Mouse (Mus musculus): Measurements from ENCODE around the gene Magi3. TPM values are rescaled to one million over a fixed set of nuclear protein-coding genes. Genes with fewer than 3 reads are reported as not detected.

The Magi3 gene
- total and polyA plus RNA-seq, 3 experiments, result 4.7 to 25.9 (median 17.9) TPM

DNA sequence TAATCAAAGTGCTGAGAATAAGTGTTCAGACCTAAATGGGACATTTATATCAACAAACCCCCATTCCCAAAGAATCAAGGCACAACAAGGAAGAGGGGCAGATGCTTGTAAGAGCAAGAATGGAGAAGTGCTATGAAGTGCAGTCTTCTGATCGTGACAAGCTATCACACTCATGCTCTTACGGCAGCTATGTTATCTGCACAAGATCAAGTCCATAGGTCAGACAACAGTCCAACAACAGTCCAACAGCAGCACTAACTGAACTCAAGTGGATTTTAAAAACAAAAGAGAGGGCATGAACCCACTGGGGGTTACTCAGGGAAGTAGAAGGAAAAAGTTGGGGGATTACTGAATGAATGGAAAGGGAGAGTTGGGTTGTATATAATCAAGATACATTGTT lies 30.4 kb downstream of the Magi3 start:
- DNase-seq, result no peak

DNA sequence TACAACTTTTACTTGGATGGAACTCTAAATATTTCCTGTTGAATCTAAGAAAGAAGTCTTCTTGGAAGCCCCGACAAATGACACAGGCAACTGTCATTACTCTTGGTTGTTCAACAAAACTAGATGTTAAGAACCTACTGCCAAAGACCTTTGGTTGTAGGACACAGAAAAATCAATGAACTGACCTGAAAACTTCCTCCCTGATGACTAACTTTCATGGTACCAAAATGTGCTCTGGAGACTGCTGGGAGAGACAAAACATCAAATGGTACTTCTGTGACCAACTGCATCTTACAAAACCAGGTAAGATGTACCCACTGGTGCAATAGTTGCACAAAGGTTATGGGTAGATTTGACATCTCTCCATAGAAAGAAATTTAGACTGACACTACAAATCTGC lies 30.9 kb downstream of the Magi3 start:
- no peak for DNase-seq

DNA sequence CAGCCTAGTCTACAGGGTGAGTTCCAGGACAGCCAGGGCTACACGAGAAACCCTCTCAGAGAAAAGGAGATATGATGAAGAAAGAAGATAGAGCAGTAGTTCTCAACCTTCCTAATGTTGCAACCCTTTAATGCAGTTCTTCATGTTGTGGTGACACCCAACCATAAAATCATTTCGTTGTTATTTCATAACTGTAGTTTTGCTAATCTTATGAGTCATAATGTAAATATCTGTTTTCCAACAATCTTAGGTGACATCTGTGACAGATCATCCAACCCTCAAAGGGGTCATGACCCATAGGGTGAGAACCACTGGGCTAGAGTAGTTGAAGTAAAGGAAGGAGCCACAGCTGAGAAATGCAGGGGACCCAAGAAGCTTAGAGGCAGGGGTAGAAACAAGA lies 35.9 kb downstream of the Magi3 start:
- no peak for DNase-seq

GRCm38 (mm10) chr3:104183656-104184055 lies 36.5 kb downstream of the Magi3 start:
- no peak for DNase-seq

GRCm38 (mm10) chr3:104182711-104183110 lies 37.5 kb downstream of the Magi3 start:
- no peak for DNase-seq

- DNase-seq, result no peak
These were observed 58.8 kb downstream of the Magi3 start for GRCm38 (mm10) chr3:104161347-104161746.

- no peak for DNase-seq
These were observed 59.6 kb downstream of the Magi3 start for GRCm38 (mm10) chr3:104160603-104161002.

DNA sequence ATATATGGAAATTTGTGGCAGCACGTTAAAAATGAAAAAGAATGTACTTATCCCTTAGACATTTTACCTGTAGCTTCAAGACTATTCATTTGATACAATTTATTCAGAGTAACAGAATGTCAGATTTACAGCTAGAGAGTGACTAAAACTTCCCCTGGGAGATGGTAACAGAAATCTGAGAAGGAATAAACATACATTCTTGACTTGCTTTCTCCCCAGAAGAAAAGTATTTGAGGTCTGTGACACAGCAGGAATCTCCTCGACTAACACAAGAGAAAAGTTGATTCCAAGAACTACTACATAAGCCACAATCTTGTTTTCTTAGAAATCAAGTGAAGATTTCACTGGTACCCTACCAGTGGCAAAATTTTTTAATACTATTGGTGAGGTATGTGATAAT lies 70.0 kb downstream of the Magi3 start:
- no peak for DNase-seq

GRCm38 (mm10) chr3:104142376-104142775 lies 77.8 kb downstream of the Magi3 start:
- DNase-seq, result peak; percentile 23

- DNase-seq, result no peak
These were observed 81.2 kb downstream of the Magi3 start for GRCm38 (mm10) chr3:104138953-104139450.

DNA sequence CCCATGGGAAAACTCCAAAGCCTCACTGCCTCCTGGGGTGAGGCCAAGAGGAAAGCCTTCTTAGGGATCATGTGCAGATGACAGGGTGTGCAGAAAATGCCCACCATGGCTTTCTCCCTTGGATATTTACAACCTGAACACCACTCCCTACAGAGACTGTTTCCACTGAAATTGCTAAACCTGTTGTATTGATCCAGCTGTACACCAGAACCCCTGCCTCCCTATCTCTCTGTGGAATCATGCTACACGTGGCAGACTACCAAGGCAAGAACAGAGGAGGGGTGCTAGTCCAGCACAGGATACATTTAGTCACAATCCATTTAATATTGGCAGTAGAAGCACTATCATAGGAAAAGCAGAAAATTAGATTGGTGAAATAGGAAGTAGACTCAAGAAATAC lies 94.5 kb downstream of the Magi3 start:
- no peak for DNase-seq

GRCm38 (mm10) chr3:104123846-104124245 lies 96.3 kb downstream of the Magi3 start:
- no peak for DNase-seq

DNA sequence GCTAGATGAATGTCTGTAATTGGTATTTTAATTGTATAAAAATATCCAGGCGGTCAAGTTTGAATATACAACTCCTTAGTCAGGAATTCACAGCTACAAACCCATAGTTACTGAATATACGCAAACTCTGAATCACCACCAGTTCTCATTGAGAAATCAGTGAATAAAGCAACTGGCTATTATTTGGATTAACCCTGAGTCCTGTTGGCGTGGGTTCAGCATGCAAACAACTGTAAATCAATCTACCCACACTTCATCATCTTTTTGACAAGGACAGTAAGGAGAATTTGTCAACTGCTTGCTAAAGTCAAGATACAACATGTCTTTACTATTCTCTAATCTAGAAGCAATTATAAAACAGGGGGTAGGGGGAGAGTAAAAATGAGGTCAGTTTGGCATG lies 110.7 kb downstream of the Magi3 start:
- peak; percentile 69 for DNase-seq

DNA sequence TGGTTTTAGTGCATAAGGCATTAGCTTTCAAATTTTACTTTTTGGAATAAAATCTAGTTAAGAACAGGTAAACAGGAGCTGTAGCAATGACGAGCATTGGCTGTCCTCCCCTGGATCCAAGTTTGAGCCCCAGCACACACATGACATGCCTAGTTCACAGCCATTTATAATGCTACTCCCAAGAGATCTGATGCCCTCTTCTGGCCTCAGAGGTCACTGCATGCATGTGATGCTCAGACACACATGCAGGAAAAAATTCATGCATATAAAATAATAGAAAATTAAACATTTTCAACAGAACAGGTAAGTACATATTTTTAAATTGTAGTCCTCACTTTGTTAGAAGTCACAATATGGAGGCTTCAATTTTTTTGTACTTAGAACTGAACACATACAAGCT lies 115.2 kb downstream of the Magi3 start:
- peak; percentile 56 for DNase-seq

DNA sequence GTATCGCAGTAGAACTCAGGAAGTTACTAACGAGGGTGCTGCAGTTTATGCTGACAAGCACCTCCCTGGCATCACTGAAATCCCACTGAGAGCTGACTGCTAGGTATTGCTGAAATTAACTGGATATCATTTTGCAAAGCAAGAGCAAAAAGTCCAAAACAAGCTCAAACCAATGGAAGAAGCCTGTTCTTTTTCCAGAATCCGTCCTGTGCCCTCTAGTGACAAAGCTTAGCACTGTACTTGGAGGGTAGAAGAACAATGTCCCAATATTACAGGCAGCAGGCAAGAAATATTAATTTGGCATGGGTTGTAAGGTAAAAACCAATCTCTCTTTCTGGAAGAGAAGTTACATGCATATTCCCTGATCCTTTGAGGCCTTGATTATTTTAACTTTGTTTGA lies 118.5 kb downstream of the Magi3 start:
- no peak for DNase-seq

GRCm38 (mm10) chr3:104101249-104101648 lies 118.9 kb downstream of the Magi3 start:
- DNase-seq, result peak; percentile 55

GRCm38 (mm10) chr3:104095936-104096335 lies 124.2 kb downstream of the Magi3 start:
- DNase-seq, result no peak

DNA sequence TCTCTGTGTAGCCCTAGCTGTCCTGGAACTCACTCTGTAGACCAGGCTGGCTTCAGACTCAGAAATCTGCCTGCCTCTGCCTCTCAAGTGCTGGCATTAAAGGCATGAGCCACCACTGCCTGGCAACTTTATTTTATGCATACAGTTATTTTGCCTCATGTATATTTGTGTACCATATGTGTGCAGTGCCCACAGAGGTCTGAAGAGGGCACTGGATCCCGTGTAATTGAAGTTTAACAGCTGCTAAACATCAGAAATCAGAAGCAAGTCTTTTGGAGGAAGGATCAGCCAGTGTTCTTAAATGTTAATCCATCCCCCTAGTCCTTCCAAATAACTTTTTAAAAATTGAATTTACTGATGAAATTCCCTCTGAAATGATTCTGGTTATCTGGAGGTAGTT lies 125.5 kb downstream of the Magi3 start:
- no peak for DNase-seq

GRCm38 (mm10) chr3:104092759-104093158 lies 127.4 kb downstream of the Magi3 start:
- DNase-seq, result peak; percentile 27

DNA sequence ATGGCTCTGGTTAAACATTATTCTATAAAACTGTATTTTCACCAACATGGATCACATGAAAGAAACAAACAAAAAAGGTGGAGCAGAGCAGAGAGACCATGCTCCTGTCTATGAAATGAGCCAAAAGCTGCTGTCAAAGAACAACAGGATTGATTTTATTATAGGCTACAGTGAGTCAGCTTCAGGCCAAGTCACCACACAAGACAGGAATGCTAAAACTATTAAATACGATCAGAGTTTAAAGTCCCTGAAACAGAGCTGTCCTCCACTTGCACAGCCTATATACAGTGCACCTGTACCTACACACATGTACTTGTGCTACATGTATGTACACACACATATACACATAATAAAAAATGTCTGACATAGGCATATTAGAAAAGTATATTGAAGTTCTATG lies 138.1 kb downstream of the Magi3 start:
- no peak for DNase-seq

GRCm38 (mm10) chr3:104078725-104079124 lies 141.4 kb downstream of the Magi3 start:
- DNase-seq, result no peak

- DNase-seq, result no peak
These were observed 150.8 kb downstream of the Magi3 start for GRCm38 (mm10) chr3:104069395-104069794.

DNA sequence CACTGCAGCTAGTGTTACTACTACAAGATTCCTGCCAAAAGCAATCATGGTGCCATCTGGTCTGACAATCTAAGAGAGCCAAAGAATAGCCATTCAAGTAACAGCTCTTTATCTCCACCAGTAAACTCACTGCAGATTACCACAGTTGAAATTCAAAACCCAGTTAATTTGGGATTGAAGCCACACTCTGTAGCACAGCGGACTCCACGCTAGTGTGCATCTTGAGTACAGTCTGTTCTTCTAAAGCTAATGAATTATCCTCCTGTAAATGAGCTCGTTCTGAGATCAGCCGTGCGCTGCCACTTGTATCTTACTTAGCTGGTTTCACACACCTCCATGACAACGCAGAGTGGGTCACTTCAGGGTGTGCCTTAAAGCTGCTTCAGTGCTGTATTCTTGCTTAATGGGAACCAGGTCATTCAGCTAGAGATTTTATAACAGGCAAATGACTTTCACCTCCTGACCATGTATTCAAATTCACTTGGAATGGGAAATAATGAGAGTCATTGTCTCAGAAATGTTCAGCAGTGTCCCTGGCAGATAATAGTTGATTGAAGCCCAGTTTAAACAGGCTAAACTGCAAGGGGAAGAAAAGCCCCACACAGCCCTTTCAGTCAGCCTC lies 161.1 kb downstream of the Magi3 start:
- DNase-seq, result no peak

- DNase-seq, result no peak
These were observed 187.4 kb downstream of the Magi3 start for GRCm38 (mm10) chr3:104032747-104033146.

DNA sequence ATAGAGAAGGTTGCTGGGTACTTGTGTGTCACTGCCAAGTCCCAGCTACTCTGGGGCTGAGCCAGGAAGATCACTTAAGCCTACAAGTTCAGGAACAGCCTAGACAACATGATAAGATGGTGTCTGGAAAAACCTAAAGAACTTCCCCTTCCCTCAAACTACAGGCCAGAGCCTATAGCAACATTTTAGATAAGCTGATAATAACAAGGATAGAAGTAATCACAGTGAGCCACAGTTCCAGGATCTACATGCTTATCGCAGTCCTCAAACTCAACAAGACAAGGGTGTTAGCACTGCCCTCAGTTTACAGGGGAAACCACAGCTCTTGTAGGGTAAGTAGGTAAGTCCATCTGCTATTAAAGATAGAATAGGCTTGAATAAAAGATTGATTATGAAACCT lies 188.1 kb downstream of the Magi3 start:
- DNase-seq, result no peak

All from adrenal gland, adult 2 months (tissue).